Mouse (Mus musculus) adipocyte (in vitro differentiated cells): ENCODE measurements at regions not wholly inside any gene's neighbourhood (a gene's known extent, or its start where the extent isn't known, plus 50 kb on each side); places are given as distances from the start of the nearest gene placed in this dataset.

Experiments used
- DNase-seq: peaks from one replicate; pipeline ENCODE4 v3.0.0-alpha.2; 2016; ENCODE audit warnings: low spot score

GRCm38 (mm10) chr17:7625746-7626145, 201.4 kb downstream of the Fndc1 start:
- no peak for DNase-seq

GRCm38 (mm10) chr17:7623392-7623791, 203.7 kb downstream of the Fndc1 start:
- no peak for DNase-seq

- DNase-seq, result no peak
Measured at GRCm38 (mm10) chr17:7621262-7621661, 205.8 kb downstream of the Fndc1 start.

- DNase-seq, result no peak
Measured at GRCm38 (mm10) chr17:7620166-7620565, 206.9 kb downstream of the Fndc1 start.

GRCm38 (mm10) chr17:7619641-7620040, 207.5 kb downstream of the Fndc1 start:
- DNase-seq, result no peak

- no peak for DNase-seq
Measured at GRCm38 (mm10) chr17:7608046-7608445, 219.1 kb downstream of the Fndc1 start.

GRCm38 (mm10) chr17:7607431-7607830, 219.7 kb downstream of the Fndc1 start:
- peak; percentile 13 for DNase-seq

GRCm38 (mm10) chr17:7604813-7605504, 219.7 kb upstream of the Unc93a2 start:
- no peak for DNase-seq

GRCm38 (mm10) chr17:7604096-7604495, 218.8 kb upstream of the Unc93a2 start:
- no peak for DNase-seq

- peak; percentile 83 for DNase-seq
Measured at GRCm38 (mm10) chr17:7600555-7600954, 215.3 kb upstream of the Unc93a2 start.

- no peak for DNase-seq
Measured at GRCm38 (mm10) chr17:7597481-7597880, 212.2 kb upstream of the Unc93a2 start.

GRCm38 (mm10) chr17:7594801-7595200, 209.5 kb upstream of the Unc93a2 start:
- DNase-seq, result no peak

GRCm38 (mm10) chr17:7592491-7592890, 207.2 kb upstream of the Unc93a2 start:
- no peak for DNase-seq

- no peak for DNase-seq
Measured at GRCm38 (mm10) chr17:7582866-7583398, 197.7 kb upstream of the Unc93a2 start.

- DNase-seq, result no peak
Measured at GRCm38 (mm10) chr17:7579031-7579430, 193.8 kb upstream of the Unc93a2 start.

GRCm38 (mm10) chr17:7578003-7578402, 192.7 kb upstream of the Unc93a2 start:
- no peak for DNase-seq

GRCm38 (mm10) chr17:7577227-7577626, 192.0 kb upstream of the Unc93a2 start:
- peak; percentile 77 for DNase-seq

GRCm38 (mm10) chr17:7571481-7571880, 186.2 kb upstream of the Unc93a2 start:
- DNase-seq, result peak; percentile 54

GRCm38 (mm10) chr17:7568482-7568881, 183.2 kb upstream of the Unc93a2 start:
- DNase-seq, result no peak

GRCm38 (mm10) chr17:7565771-7566170, 180.5 kb upstream of the Unc93a2 start:
- no peak for DNase-seq

- DNase-seq, result no peak
Measured at GRCm38 (mm10) chr17:7562940-7563339, 177.7 kb upstream of the Unc93a2 start.

GRCm38 (mm10) chr17:7548456-7548855, 163.2 kb upstream of the Unc93a2 start:
- DNase-seq, result no peak

- no peak for DNase-seq
Measured at GRCm38 (mm10) chr17:7538402-7539087, 153.3 kb upstream of the Unc93a2 start.
